Comparison of ENCODE assay signal across 14 mouse cellular contexts in genomic region chr8:100206557-100207349, GRCm38 (mm10).
DNase-seq lines count a peak whose midpoint lies in the region; ATAC-seq and TF ChIP-seq lines count a peak whose summit lies in the region.
"Had no signal": no experiment of that assay in that cellular context is flagged by ENCODE, and none has a peak within 500 bp of the region (broad histone marks: within the 10 kb centered on the region; RNA-seq: fewer than 3 reads in every experiment).

No protein-coding gene starts in this region.

- H3K27me3 ChIP-seq in hindbrain, embryonic 12.5 days = no peaks in the 10 kb centered on the region
- no peaks in the 10 kb centered on the region for H3K27me3 ChIP-seq in midbrain, postnatal 0 days (ENCODE audit: insufficient read depth, low read length)

- no peaks in the 10 kb centered on the region for H3K36me3 ChIP-seq in hindbrain, embryonic 12.5 days
- H3K36me3 ChIP-seq in midbrain, postnatal 0 days (ENCODE audit: insufficient read depth, low read length) = no peaks in the 10 kb centered on the region

- WGBS in hindbrain, embryonic 12.5 days = 56% methylated on average over 2 of the region's 2 CpGs
- WGBS in midbrain, postnatal 0 days = 28% methylated on average over 2 of the region's 2 CpGs

- H3K9me3 ChIP-seq in hindbrain, embryonic 12.5 days (replicated peaks) = no peaks in the 10 kb centered on the region
- H3K9me3 ChIP-seq in midbrain, postnatal 0 days (ENCODE audit: low read length) = no peaks in the 10 kb centered on the region

- no peak overlapping the region for H3K9ac ChIP-seq in hindbrain, embryonic 12.5 days
- H3K9ac ChIP-seq in midbrain, postnatal 0 days (replicated peaks; ENCODE audit: low read length, poor library complexity, severe bottlenecking) = no peak overlapping the region

- peak; percentile 24 to 29 for DNase-seq in layer of hippocampus, postnatal 10 days (ENCODE audit: low spot score in 2 of 2)
- DNase-seq in layer of hippocampus, adult 9-10 months (ENCODE audit: low spot score) = no peak
- DNase-seq in right cerebral cortex, postnatal 10 days (ENCODE audit: low spot score in 2 of 2) = peak; percentile 31 to 47
- DNase-seq in right cerebral cortex, postnatal 36 days (ENCODE audit: low spot score in 2 of 2) = no peak
- peak; percentile 73 for DNase-seq in midbrain, postnatal 0 days (ENCODE audit: low spot score)
- DNase-seq in spleen, postnatal 14 days (ENCODE audit: low spot score in 2 of 2) = no peak
- DNase-seq: adrenal gland, adult 2 months; kidney, adult 2 months; kidney, postnatal 4 days; liver; lung, adult 2 months; thymus, postnatal 36 days had no signal

- H3K4me1 ChIP-seq in hindbrain, embryonic 12.5 days = no peaks in the 10 kb centered on the region
- no peaks in the 10 kb centered on the region for H3K4me1 ChIP-seq in midbrain, postnatal 0 days (ENCODE audit: insufficient read depth, low read length)

- no peak overlapping the region for H3K4me2 ChIP-seq in hindbrain, embryonic 12.5 days (replicated peaks)
- no peak overlapping the region for H3K4me2 ChIP-seq in midbrain, postnatal 0 days (ENCODE audit: low read depth, low read length, poor library complexity, severe bottlenecking)

- no peak for TF ChIP-seq CTCF in midbrain, postnatal 0 days (IDR thresholded peaks at IDR 0.05)

- peak; percentile 87 for ATAC-seq in hindbrain, embryonic 12.5 days (ENCODE audit: low FRiP score)
- peak; percentile 52; the same call in 1 of the 2 replicates for ATAC-seq in midbrain, postnatal 0 days (ENCODE audit: low FRiP score)
- no peak for ATAC-seq in granulocyte monocyte progenitor cell, adult 5-6 weeks (replicated peaks; ENCODE audit: poor library complexity, severe bottlenecking)

- H3K27ac ChIP-seq in hindbrain, embryonic 12.5 days = no peak overlapping the region
- H3K27ac ChIP-seq in midbrain, postnatal 0 days (ENCODE audit: low read depth, low read length) = no peak overlapping the region

- H3K4me3 ChIP-seq in hindbrain, embryonic 12.5 days = no peak overlapping the region
- no peak overlapping the region for H3K4me3 ChIP-seq in midbrain, postnatal 0 days (ENCODE audit: low read depth, low read length)

Comparison
In these comparisons a context has a peak if more than half of its experiments do, and no peak if none do; other contexts are left out.
1. DNase-seq: peak in layer of hippocampus, postnatal 10 days (2 of 2), right cerebral cortex, postnatal 10 days (2 of 2) and midbrain, postnatal 0 days (single experiment); none in layer of hippocampus, adult 9-10 months (single experiment), right cerebral cortex, postnatal 36 days (0 of 2) and spleen, postnatal 14 days (0 of 2).